Mouse (Mus musculus) gastrocnemius, adult 8-10 months (tissue): ENCODE results near the gene Fam124a. TPM values are rescaled to one million over a fixed set of nuclear protein-coding genes. Genes with fewer than 3 reads are reported as not detected.
"Not testable (repeated sequence)": the region's sequence is repeated elsewhere in the genome, so short reads cannot be mapped to it uniquely, and the experiment has no call there.

ENCODE experiments used
- DNase-seq, 2 experiments: peaks; one replicate each; pipeline ENCODE4 v3.0.0; 2022; ENCODE audit warnings: low spot score in 2 of 2
- total RNA-seq, 4 experiments: library from RNA; stranded (reverse); gene quantifications; 2 replicates each; pipeline ENCODE4 v1.2.4; 2022

Gene Fam124a
- total RNA-seq, 4 experiments from 2014 or later: 0.94 to 2.3 (median 1.6) TPM

DNA sequence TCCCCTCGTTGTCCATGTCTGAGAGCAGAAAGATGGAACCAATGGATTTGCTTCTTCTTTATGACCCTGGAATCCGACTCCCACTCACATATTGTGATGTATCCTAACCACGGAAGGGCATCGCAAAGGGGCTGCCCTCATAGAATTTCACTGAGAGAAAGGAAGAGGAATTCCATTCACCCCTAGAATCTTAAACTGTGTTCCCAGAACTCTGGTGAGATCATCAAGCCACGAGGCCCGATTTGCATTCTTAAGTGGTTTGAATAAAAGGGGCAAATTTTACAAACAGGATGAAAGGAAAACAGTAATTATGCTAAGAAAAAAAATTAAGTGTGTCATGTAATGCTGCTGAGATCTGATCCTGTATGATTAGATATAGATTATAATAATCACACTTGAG, 19.4 kb downstream of the Fam124a start:
- no peak for DNase-seq

DNA sequence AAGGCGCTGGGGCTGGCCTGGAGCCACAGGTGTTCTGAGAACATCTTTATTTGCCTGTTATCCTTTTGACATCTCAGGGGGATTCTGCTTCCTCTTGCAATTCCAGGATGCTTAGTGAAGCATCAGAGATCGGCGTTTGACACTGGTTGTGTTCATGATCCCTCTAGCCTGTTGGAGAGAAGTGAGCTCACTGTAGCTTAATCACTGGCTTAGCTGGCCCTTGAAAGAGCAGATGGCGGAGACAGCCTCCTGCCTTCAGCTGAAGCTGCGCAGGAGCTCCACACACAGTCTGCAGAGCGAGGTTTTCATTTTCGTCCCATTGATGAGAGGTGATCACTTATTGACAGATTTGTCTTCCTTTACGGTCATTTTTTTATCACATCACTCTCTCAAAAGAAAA, 20.3 kb downstream of the Fam124a start:
- no peak for DNase-seq

DNA sequence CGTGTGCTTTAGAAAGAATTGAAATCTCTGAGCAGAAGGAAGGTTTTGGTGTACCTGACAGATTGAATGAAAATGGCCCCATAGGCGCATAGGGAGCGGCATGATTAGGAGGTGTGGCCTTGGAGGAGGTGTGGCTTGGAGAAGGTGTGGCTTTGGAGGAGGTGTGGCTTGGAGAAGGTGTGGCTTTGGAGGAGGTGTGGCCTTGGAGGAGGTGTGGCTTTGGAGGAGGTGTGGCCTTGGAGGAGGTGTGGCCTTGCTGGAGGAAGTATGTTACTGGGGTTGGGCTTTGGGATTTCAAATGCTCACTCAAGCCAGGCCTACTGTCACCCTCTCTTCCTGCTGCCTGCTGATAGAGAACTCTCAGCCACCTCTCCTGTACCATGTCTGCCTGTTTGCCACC, 25.4 kb downstream of the Fam124a start:
- no peak for DNase-seq

DNA sequence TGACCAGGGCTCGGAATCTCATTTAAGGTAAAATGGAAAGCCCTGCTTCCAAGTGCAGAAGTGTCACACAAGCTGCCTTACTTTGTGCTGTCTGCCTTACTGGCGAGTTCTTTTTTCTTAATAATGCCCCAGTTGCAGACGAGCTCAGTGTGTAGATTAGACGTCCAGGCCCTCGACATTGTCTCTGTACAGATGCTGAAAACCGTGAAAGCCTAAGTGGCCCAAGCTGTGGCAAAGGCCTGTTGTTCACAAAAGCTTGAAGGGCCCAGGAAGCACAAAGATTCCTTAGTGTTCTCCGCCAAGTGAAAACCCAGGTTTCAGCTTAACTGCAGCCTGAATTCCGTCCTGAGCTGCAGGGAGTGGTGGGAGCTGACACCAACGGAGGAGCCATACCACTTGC, 26.2 kb downstream of the Fam124a start:
- no peak for DNase-seq

DNA sequence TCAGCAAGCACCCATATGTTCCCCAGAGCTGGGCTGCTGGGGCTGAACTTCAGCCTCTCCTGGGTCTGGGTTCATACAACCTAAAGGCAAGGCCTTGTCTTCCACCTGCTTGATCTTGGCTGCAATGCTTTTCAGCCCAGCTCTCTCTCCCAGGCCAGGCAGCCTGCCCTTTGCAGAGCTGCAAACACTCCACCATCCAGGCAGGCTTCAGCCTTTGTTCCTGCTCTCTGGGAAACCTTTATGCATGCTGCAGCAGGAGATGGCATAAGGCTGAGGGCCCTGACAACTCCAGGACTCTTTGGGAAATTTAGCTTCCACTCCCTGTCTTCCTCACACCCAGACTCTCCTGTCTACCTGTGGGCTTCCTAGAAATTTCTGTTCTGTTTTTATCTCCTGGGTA, 29.1 kb downstream of the Fam124a start:
- DNase-seq: no peak

DNA sequence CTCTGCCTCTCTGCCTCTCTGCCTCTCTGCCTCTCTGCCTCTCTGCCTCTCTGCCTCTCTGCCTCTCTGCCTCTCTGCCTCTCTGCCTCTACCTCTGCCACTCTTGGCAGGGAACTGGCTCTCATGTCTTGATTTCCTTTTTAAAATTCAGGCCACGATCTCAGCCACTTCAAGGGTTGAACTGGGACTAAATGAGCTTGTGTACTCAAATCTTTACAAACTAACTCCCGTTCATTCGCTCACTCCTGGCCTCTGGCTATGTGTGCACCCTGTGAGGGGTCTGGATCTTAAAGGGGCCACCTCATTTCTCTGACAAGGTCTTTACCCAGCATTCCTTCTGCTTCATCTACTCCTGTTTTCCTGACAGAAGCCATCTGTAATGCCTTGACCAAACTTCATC, 29.8 kb downstream of the Fam124a start:
- no peak for DNase-seq

DNA sequence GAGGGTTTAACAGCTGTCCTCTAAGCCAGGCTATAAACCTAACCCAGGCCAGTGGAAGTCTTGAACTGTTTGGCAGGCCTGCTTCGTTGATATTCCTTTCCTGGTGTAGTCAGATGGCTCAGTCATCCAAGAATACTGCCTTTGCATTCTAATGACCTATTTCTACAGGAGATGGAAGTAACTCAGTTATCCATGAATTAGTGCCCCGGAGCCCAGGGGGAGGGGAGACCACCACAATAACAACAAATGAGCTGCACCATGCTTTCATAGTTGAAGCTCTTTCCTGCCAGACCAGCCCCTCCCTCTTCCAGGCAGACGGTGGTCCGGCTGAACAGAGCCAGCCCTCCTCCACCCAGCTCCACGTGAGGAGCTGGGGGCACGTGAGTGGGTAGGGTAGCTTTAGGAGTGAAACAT, 44.6 kb downstream of the Fam124a start:
- no peak for DNase-seq

DNA sequence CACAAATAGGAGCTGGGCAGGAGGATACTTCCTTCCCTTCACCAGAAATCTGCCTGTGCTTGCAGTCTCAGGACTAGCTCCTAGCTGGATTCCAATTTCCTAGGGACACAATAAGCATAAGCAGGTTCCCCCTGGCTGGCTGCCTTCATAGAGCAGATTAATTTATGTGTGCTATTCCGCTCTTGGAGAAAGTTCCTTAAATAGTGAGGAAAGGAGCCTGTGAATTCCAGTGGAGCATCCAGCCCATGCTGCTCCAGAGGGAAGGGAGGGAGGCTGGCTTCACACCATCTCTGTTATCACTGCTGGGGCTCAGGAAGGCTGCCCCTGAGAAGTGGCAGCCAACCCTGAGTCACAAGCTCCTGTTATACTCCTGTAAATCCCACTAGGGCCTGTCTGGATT, 46.7 kb downstream of the Fam124a start:
- DNase-seq: no peak

DNA sequence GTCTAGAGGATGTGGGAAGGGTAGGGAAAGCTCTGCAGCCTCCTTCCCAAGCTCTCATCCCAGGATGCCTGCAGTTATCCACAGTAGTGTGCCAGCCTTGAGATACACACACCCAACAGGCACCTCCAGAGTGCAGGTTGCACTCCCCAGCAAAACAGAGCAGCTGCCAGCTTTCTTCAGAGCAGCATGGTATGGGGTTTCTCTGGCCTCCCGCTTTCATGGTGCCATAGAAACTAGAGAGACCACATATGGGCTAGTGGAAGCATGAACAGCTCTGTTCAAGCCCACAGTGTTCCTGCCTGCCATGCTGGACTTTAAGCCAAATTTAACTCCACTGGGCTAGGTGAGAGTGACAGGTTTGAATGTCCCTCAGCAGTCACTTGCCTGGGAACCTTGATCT, 47.3 kb downstream of the Fam124a start:
- no peak for DNase-seq

DNA sequence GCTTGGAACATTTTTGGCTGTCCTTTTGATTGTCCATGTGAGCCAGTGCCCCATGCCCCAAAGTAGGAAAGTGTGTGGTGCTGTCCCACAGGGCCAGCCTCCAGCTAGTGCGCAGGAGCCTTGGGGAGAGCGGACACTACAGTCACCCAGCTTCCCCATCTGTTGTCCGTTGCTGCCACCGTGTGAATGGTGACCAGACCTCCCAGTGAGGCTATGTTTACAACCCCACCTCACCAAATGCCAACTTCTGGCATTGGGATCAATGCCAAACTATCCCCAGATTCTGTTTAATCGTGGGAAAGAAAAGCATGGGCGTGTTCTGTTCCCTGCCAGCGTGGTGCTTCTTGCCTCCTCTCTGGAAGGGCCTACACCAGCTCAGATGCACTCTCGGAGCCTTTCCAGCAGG, 52.3 kb downstream of the Fam124a start:
- DNase-seq: no peak

DNA sequence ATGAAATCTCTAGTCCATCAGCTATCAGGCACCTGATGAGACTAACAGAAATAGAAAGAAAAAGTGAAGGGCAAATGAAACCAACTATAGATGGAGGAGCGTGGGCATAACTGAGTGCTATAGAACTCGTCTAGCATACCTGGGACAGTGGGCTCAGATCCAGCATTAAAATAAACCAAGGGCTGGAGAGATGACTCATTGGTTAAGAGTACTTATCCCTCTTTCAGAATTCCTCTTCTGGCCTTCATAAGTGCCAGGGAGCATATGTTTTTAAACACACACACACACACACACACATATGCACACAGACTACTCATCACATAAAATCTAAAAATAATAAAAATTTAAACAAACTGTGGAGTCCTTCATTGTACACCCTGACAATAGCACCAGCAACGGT, 54.4 kb downstream of the Fam124a start:
- DNase-seq: no peak

DNA sequence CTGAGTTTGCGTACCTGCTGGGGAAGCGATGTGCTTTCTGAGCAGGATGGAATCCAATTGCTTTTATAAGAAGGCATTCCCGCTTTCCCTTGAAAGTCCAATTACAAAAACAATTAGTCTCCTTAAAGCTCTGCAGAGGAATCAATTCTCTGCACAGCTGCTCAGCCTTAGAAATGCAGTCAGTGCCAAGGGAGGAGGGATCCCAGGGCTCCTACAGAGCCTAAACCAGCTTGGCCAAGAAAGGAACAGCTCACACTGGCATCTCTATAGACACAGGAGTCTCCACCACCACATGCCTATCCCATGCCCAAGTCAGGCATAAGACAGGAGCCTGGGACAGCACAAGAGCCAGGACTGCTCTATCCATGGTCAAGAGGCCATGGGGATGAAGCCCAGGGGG, 66.9 kb downstream of the Fam124a start:
- no peak for DNase-seq

DNA sequence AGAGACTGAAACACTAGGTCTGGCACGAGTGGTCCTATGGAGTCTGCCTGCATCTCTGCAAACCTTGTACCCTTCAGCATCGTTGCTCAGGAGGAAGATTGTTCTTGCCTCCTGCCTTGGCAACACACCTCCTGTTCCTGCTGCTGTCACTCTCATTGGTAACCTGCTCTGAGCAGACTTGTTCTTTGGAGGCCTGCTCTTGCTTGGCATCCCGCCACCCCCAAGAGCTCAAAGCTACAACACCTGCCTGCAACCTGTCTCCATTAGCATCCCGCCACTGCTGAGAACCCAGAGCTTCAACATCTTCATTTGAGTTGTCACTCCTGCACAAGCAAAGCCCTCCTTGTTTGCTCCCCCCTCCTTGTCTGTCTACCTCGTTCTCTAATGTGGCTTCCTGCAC, 72.4 kb downstream of the Fam124a start:
- DNase-seq: no peak

DNA sequence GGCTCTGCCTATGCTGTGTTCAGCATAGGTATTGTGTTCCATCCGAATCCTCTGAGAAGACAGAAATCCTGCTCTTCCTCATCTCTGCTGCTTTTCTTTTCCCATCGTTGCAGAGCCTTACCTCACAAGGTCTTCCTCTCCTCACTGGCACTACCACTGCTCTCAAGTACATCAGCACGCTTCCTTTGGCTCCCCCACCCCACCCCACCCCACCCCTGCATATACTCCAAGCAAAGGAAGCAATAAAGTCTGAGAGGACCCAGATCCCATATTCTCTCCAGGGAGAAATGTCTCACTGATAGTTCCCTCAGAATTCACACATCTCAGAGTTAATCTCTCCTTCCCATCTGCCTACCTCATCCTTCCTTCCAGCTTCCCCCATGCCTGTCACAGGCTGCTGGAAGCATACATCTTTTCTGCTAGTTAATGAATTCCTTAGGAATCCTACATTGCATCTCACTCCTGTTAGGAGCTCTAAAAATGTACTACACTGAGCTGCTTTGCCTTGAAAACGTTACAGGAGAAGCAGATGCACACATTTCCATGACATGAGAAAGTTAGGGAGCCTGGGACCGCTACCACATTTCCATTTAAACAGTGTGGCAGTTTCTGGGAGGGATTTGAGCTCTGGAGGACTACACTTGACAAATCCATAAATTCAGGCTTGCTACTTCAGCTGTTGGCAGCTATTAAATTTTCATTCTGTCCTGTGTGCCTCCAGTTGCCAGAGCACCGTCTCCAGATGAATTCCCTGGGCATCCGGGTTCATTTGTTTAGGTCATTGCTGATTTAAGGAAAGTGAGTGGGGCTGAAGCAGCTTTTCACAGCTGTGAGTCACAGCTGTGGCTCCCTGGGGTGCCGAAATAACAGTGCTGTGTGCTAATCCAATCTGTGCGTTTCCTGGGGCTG, 82.2 kb downstream of the Fam124a start:
- DNase-seq: no peak

DNA sequence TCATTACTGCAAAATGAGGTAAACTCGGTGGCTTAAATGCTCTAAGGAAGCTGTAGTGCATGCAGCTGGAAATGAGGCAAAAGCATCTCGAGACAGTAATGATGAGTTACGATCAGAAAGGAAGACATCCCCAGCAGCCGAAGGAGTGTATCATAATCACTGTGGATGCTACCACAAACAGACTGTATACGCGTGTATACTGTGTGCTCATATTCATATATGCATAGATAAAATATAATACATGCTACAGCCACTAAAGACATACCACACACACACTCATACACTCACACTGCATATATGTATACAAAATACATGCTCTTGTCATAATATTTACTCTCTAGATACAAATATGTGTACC, 82.8 kb downstream of the Fam124a start:
- no peak for DNase-seq

DNA sequence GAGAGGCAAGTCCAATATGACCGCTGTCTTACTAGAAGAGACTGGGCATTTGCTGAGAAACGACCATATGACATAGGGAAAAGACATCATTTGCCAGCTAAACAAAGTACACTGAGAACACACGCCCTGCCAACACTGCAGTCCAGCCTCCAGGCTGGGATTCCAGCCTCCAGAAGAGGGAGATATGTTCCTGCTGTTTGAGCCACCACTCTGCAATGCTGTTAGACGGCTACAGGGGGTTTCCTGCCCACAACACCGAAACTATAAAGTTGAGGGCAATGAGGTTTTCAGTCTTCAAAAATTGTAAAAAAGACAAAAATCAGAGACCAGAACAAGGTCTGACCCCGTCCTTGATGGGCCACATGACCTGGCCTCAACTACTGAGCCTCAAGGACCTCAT, 83.6 kb downstream of the Fam124a start:
- DNase-seq: no peak

DNA sequence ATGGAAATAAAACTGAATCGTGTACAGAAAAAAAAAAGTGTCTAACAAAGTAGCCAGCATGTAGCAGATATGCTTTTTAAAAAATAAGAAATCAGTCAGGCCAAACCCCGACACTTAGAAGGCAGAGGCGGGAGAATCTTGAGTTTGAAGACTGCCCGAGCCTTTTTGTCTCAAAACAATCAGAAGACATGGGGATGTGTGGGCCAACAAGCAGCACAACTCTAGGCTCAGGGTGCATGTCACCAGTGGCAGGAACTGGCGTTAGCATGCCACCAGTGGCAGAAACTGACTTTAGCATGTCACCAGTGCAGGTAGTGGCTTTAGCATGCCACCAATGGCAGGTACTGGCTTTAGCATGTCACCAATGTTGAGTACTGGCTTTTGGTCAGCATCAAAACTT, 84.0 kb downstream of the Fam124a start:
- DNase-seq: no peak

DNA sequence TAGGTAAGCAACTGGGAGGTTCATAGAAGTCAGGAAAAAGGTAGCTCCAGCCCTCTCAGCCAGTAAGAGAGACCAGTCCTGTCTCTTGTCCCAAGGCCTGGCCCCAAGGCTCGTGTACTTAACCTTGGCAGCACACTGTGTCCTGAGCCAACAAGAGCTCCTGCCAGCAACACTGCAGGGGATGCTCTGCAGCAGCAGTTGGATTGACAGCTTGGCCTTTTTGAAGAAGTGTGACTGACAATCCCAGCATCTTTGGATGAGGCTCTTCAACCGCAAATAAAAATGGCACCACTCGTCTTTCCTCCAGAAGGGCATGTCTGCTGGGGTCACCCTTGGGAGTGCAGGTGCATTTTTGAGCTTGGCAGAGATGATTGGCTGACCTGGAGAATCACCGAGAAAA, 84.9 kb downstream of the Fam124a start:
- DNase-seq: no peak

DNA sequence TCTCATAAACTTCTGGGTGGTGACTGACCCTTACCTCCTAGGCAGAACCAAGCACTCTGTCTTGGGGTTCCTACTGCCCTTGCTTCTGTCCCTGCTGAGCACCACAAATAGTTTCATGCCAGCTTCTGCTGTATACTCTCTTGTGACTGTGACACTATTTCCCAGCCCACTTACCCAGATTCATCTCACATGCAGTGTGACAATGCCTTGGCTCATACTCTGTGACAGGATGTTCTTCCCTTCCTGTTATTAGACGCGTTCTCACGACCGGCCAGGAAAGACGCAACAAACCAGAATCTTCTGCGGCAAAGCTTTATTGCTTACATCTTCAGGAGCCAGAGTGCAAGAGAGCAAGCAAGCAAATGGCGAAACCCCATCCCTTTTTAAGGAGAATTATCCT, 86.8 kb downstream of the Fam124a start:
- not testable (repeated sequence) for DNase-seq

DNA sequence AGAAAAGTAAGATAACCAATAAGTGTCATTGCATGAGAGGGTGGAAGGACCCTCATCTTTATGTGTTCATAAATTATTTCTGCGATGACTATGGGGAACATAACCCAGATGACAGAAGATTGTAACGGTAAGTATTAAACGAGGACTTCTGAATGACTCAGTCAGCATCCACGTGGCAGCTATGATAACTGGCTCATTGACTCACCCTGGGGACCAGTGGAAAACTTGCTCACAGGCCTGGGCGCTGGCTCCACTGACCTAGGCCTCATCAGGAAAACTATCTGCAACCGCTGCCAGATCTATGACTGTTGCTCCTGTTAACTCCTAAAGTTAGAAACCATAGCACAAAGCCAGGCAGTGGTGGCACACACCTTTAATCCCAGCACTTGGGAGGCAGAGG, 92.9 kb downstream of the Fam124a start:
- DNase-seq: no peak

DNA sequence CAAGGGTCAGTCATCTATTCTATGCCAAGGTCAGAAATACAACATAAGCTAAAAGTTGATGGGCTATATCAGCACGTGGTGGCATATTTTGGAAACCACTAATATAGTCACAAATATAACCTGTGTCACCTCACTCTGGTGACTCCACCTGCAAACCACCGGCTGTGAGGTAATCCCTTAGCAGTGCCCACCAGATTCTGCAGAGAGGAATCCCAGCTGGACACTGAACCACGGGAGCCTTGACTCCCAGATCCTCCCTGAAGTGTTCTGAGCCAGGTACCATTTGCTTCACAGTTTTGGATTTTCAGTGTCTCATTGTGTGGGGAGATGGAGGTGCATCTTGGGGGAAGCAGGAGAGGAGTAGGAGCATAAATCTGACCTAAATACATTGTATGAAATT, 94.8 kb downstream of the Fam124a start:
- no peak for DNase-seq

DNA sequence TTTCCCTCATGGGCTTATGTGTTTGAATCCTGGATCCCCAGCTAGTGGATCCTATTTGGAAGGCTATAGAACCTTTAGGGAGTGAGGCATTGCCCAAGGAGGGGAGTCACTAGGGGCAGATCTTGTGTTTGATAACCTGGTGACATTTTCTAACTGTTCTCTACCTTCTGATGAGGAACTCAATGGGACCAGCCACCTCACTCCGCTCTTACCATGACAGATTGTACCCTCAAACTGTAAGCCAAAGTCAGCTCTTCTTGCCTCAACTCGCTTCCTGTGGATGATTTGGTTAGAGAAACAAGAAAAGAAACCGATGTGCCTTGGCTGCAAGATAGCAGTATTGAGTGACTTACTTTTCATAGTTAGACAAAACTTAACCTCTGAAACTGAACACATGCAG, 96.2 kb downstream of the Fam124a start:
- no peak for DNase-seq

DNA sequence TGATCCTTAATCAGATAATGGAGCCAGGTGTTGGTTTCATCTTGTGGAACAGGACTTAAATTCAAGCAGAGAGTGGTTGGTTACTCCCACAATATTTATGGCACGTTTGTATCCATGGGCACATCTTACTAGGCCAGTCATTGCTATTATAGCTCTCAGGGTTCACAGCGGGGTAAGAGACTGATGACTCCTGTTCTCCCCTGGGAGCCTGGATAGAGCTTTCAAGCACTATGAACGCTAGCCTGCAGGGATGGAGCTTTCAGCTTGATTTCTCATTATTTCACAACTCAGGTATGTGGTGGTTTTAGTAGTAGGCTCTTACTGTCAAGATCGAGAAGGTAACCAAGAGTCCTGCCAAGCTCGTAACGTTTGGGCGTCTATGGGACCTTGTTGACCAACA, 100.5 kb downstream of the Fam124a start:
- DNase-seq: no peak

DNA sequence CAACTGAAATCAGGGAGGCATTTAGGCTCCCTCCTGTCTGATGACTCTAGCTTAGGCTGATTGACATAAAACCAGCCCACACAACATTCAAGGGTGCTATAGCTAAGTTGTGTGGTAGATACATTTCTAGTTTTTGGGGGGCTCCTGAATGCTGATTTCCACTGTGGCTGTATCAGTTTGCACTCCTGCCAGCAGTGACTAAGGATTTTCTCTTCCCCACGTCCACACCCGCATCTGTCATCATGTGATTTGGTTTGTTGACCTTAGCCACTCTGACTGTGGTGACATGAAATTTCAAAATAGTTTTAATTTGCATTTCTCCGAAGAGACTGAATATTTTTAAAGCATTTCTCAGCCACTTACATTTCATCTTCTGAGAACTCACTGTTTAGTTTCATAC, 101.9 kb downstream of the Fam124a start:
- no peak for DNase-seq
